Mouse (Mus musculus): Measurements from ENCODE around the gene Slc15a3. TPM values are rescaled to one million over a fixed set of nuclear protein-coding genes. Genes with fewer than 3 reads are reported as not detected.

Gene Slc15a3
- polyA plus RNA-seq, 1 experiment from 2014 or later, result 0.33 TPM

GRCm38 (mm10) chr19:10855422-10855821 is 15.9 kb downstream of the Slc15a3 start:
- no peak overlapping the region for H3K9ac ChIP-seq
- H3K27me3 ChIP-seq, result no peaks in the 10 kb centered on the region
- no peaks in the 10 kb centered on the region for H3K4me1 ChIP-seq (replicated peaks)
- H3K4me2 ChIP-seq, result no peak overlapping the region
- peaks cover 47% of the 10 kb centered on the region for H3K36me3 ChIP-seq
- H3K27ac ChIP-seq (replicated peaks), result no peak overlapping the region
- no peak for ATAC-seq (ENCODE audit: low read depth)
- H3K4me3 ChIP-seq, result no peak overlapping the region
- no peaks in the 10 kb centered on the region for H3K9me3 ChIP-seq
- 91% methylated on average over 3 of the region's 3 CpGs for WGBS

- H3K4me1 ChIP-seq (replicated peaks), result no peaks in the 10 kb centered on the region
- H3K4me2 ChIP-seq, result no peak overlapping the region
- no peak overlapping the region for H3K27ac ChIP-seq (replicated peaks)
- H3K4me3 ChIP-seq, result no peak overlapping the region
- H3K9me3 ChIP-seq, result no peaks in the 10 kb centered on the region
- no peak overlapping the region for H3K9ac ChIP-seq
- 53% methylated on average over 2 of the region's 2 CpGs for WGBS
- H3K27me3 ChIP-seq, result no peaks in the 10 kb centered on the region
- ATAC-seq (ENCODE audit: low read depth), result no peak
- H3K36me3 ChIP-seq, result peaks cover 58% of the 10 kb centered on the region
These were observed 17.0 kb downstream of the Slc15a3 start for GRCm38 (mm10) chr19:10856520-10856919.

- Histone ChIP-seq H3K27me3 (no peaks in the 10 kb centered on the region), H3K4me1 (replicated peaks) (no peaks in the 10 kb centered on the region), H3K27ac (replicated peaks) (no peak overlapping the region), H3K9ac (no peak overlapping the region), H3K36me3 (peaks cover 94% of the 10 kb centered on the region), H3K4me2 (no peak overlapping the region), H3K9me3 (no peaks in the 10 kb centered on the region), H3K4me3 (no peak overlapping the region)
- WGBS, result 49% methylated on average over 22 of the region's 22 CpGs
- ATAC-seq (ENCODE audit: low read depth), result no peak; the same call in 1 of the 2 replicates
These were observed 20.6 kb downstream of the Slc15a3 start for GRCm38 (mm10) chr19:10860072-10860497.

- Histone ChIP-seq H3K4me1 (replicated peaks) (peaks cover 34% of the 10 kb centered on the region), H3K27me3 (no peaks in the 10 kb centered on the region), H3K36me3 (peaks cover 63% of the 10 kb centered on the region), H3K9me3 (no peaks in the 10 kb centered on the region), H3K27ac (replicated peaks) (no peak overlapping the region), H3K9ac (no peak overlapping the region), H3K4me2 (no peak overlapping the region), H3K4me3 (no peak overlapping the region)
- 88% methylated on average over 13 of the region's 13 CpGs for WGBS
- ATAC-seq (ENCODE audit: low read depth), result no peak
These were observed 26.8 kb downstream of the Slc15a3 start for GRCm38 (mm10) chr19:10866351-10866750.

GRCm38 (mm10) chr19:10867946-10868622 is 28.6 kb downstream of the Slc15a3 start:
- no peaks in the 10 kb centered on the region for H3K27me3 ChIP-seq
- peak overlapping the region; percentile 88 for H3K4me3 ChIP-seq
- peak overlapping the region; percentile 90 for H3K4me2 ChIP-seq
- 34% methylated on average over 5 of the region's 5 CpGs for WGBS
- no peaks in the 10 kb centered on the region for H3K9me3 ChIP-seq
- peaks cover 63% of the 10 kb centered on the region for H3K36me3 ChIP-seq
- H3K9ac ChIP-seq, result peak overlapping the region; percentile 96
- peaks cover 34% of the 10 kb centered on the region for H3K4me1 ChIP-seq (replicated peaks)
- no peak for ATAC-seq (ENCODE audit: low read depth)
- peak overlapping the region; percentile 33; the same call in 1 of the 2 replicates for H3K27ac ChIP-seq (replicated peaks)

- Histone ChIP-seq H3K9ac (peak overlapping the region; percentile 96), H3K27ac (replicated peaks) (peak overlapping the region; percentile 95), H3K4me3 (peak overlapping the region; percentile 88), H3K27me3 (no peaks in the 10 kb centered on the region), H3K36me3 (peaks cover 63% of the 10 kb centered on the region), H3K9me3 (no peaks in the 10 kb centered on the region), H3K4me1 (replicated peaks) (peaks cover 34% of the 10 kb centered on the region), H3K4me2 (peak overlapping the region; percentile 90)
- WGBS, result under 1% methylated on average over 17 of the region's 17 CpGs
- peak; percentile 49 for ATAC-seq (ENCODE audit: low read depth)
These were observed 29.2 kb downstream of the Slc15a3 start for GRCm38 (mm10) chr19:10868623-10869141.

GRCm38 (mm10) chr19:10869241-10869885 is 29.8 kb downstream of the Slc15a3 start:
- Histone ChIP-seq H3K4me1 (replicated peaks) (peaks cover 34% of the 10 kb centered on the region), H3K27ac (replicated peaks) (peak overlapping the region; percentile 95), H3K27me3 (no peaks in the 10 kb centered on the region), H3K4me3 (peak overlapping the region; percentile 88), H3K9me3 (no peaks in the 10 kb centered on the region), H3K4me2 (peak overlapping the region; percentile 90), H3K36me3 (peaks cover 63% of the 10 kb centered on the region), H3K9ac (peak overlapping the region; percentile 96)
- peak; percentile 95 for ATAC-seq (ENCODE audit: low read depth)
- 0% methylated on average over 40 of the region's 43 CpGs for WGBS

- H3K4me2 ChIP-seq, result peak within 1 kb of the TSS; percentile 90
- peak within 1 kb of the TSS; percentile 96 for H3K9ac ChIP-seq
- no peaks in the 10 kb centered on the region for H3K9me3 ChIP-seq
- ATAC-seq (ENCODE audit: low read depth), result peak; percentile 38
- H3K4me3 ChIP-seq, result peak within 1 kb of the TSS; percentile 88
- no peaks in the 10 kb centered on the region for H3K27me3 ChIP-seq
- WGBS, result 4% methylated on average over 8 of the region's 8 CpGs
- peaks cover 58% of the 10 kb centered on the region for H3K36me3 ChIP-seq
- H3K27ac ChIP-seq (replicated peaks), result peak within 1 kb of the TSS; percentile 95
- H3K4me1 ChIP-seq (replicated peaks), result peaks cover 34% of the 10 kb centered on the region
These were observed 30.5 kb downstream of the Slc15a3 start, which contains the start of gene Tmem132a for GRCm38 (mm10) chr19:10869886-10870527. TSS of gene Tmem132a (minus strand) at chr19:10869940.

GRCm38 (mm10) chr19:10870676-10871075 is 31.1 kb downstream of the Slc15a3 start:
- Histone ChIP-seq H3K4me2 (no peak overlapping the region), H3K36me3 (peaks cover 51% of the 10 kb centered on the region), H3K9ac (no peak overlapping the region), H3K9me3 (no peaks in the 10 kb centered on the region), H3K4me1 (replicated peaks) (peaks cover 34% of the 10 kb centered on the region), H3K27ac (replicated peaks) (no peak overlapping the region), H3K27me3 (no peaks in the 10 kb centered on the region), H3K4me3 (no peak overlapping the region)
- ATAC-seq (ENCODE audit: low read depth), result no peak
- 97% methylated on average over 3 of the region's 3 CpGs for WGBS

GRCm38 (mm10) chr19:10871328-10871961 is 31.9 kb downstream of the Slc15a3 start:
- Histone ChIP-seq H3K4me1 (replicated peaks) (peaks cover 30% of the 10 kb centered on the region), H3K36me3 (peaks cover 44% of the 10 kb centered on the region), H3K4me2 (no peak overlapping the region), H3K9me3 (no peaks in the 10 kb centered on the region), H3K27me3 (no peaks in the 10 kb centered on the region), H3K9ac (no peak overlapping the region), H3K27ac (replicated peaks) (no peak overlapping the region), H3K4me3 (no peak overlapping the region)
- WGBS, result 87% methylated on average over 14 of the region's 14 CpGs
- no peak for ATAC-seq (ENCODE audit: low read depth)

- H3K9ac ChIP-seq, result no peak overlapping the region
- ATAC-seq (ENCODE audit: low read depth), result no peak
- no peak overlapping the region for H3K4me3 ChIP-seq
- no peak overlapping the region for H3K4me2 ChIP-seq
- no peaks in the 10 kb centered on the region for H3K27me3 ChIP-seq
- 91% methylated on average over 7 of the region's 7 CpGs for WGBS
- no peak overlapping the region for H3K27ac ChIP-seq (replicated peaks)
- no peaks in the 10 kb centered on the region for H3K9me3 ChIP-seq
- H3K4me1 ChIP-seq (replicated peaks), result peaks cover 24% of the 10 kb centered on the region
- peaks cover 18% of the 10 kb centered on the region for H3K36me3 ChIP-seq
These were observed 38.8 kb downstream of the Slc15a3 start for GRCm38 (mm10) chr19:10878201-10878837.

Data from neural tube, embryonic 13.5 days (tissue).